Comparison of ENCODE assay signal across 8 mouse cellular contexts in genomic region chr12:84114153-84114994, GRCm38 (mm10). TPM values are rescaled to one million over a fixed set of nuclear protein-coding genes. Genes with fewer than 3 reads are reported as not detected.
DNase-seq lines count a peak whose midpoint lies in the region; ATAC-seq and TF ChIP-seq lines count a peak whose summit lies in the region.

TSS of gene Dnal1 (plus strand) at chr12:84114366.

- H3K9ac ChIP-seq in embryonic facial prominence, embryonic 12.5 days, result peak within 1 kb of the TSS; percentile 59
- H3K9ac ChIP-seq in midbrain, embryonic 12.5 days (replicated peaks), result peak within 1 kb of the TSS; percentile 80

- no peaks in the 10 kb centered on the region for H3K9me3 ChIP-seq in embryonic facial prominence, embryonic 12.5 days
- H3K9me3 ChIP-seq in limb, embryonic 10.5 days (replicated peaks), result no peaks in the 10 kb centered on the region
- no peaks in the 10 kb centered on the region for H3K9me3 ChIP-seq in midbrain, embryonic 12.5 days

- no peak for TF ChIP-seq POLR2A in small intestine, adult 2 months (IDR thresholded peaks at IDR 0.05; ENCODE audit: low read depth, low read length)

- H3K4me1 ChIP-seq in embryonic facial prominence, embryonic 12.5 days, result peaks cover 8% of the 10 kb centered on the region; the same call in 1 of the 2 replicates
- H3K4me1 ChIP-seq in limb, embryonic 10.5 days, result peaks cover 9% of the 10 kb centered on the region
- H3K4me1 ChIP-seq in midbrain, embryonic 12.5 days, result peaks cover 9% of the 10 kb centered on the region
- H3K4me1 ChIP-seq in small intestine, adult 2 months (ENCODE audit: control insufficient read depth, insufficient read depth, insufficient read length, low read length), result peaks cover 3% of the 10 kb centered on the region

- DNase-seq in 3134 (ENCODE audit: extremely low read depth, insufficient read length, low spot score), result peak; percentile 85
- DNase-seq in adrenal gland, postnatal 25 days, result peak; percentile 93
- peak; percentile 89 to 92 for DNase-seq in heart, adult 18-20 months
- peak; percentile 87 for DNase-seq in kidney, adult 18-20 months
- DNase-seq in limb, embryonic 10.5 days (ENCODE audit: low spot score), result peak; percentile 94

- TF ChIP-seq CTCF in small intestine, adult 2 months (IDR thresholded peaks at IDR 0.05; ENCODE audit: extremely low read depth, insufficient read length, insufficient replicate concordance, low read depth, low read length), result no peak

- 2% methylated on average over 29 of the region's 35 CpGs for WGBS in embryonic facial prominence, embryonic 12.5 days
- 3% methylated on average over 30 of the region's 35 CpGs for WGBS in limb, embryonic 10.5 days
- WGBS in midbrain, embryonic 12.5 days, result 3% methylated on average over 32 of the region's 35 CpGs
- WGBS in small intestine, adult 2 months, result 5% methylated on average over 33 of the region's 35 CpGs

- H3K27me3 ChIP-seq in embryonic facial prominence, embryonic 12.5 days, result no peaks in the 10 kb centered on the region
- no peaks in the 10 kb centered on the region for H3K27me3 ChIP-seq in limb, embryonic 10.5 days (ENCODE audit: low read depth, poor library complexity, severe bottlenecking)
- H3K27me3 ChIP-seq in midbrain, embryonic 12.5 days, result no peaks in the 10 kb centered on the region
- no peaks in the 10 kb centered on the region for H3K27me3 ChIP-seq in small intestine, adult 2 months (ENCODE audit: control insufficient read depth, insufficient read depth, low read length)

- peak within 1 kb of the TSS; percentile 75 for H3K4me2 ChIP-seq in embryonic facial prominence, embryonic 12.5 days (replicated peaks)
- H3K4me2 ChIP-seq in midbrain, embryonic 12.5 days (replicated peaks), result peak within 1 kb of the TSS; percentile 66

- H3K4me3 ChIP-seq in embryonic facial prominence, embryonic 12.5 days, result peak within 1 kb of the TSS; percentile 72
- peak within 1 kb of the TSS; percentile 88 for H3K4me3 ChIP-seq in limb, embryonic 10.5 days
- H3K4me3 ChIP-seq in midbrain, embryonic 12.5 days, result peak within 1 kb of the TSS; percentile 86
- peak within 1 kb of the TSS; percentile 88 for H3K4me3 ChIP-seq in small intestine, adult 2 months (ENCODE audit: low read depth, low read length)

- no peaks in the 10 kb centered on the region for H3K36me3 ChIP-seq in embryonic facial prominence, embryonic 12.5 days
- no peaks in the 10 kb centered on the region for H3K36me3 ChIP-seq in limb, embryonic 10.5 days
- H3K36me3 ChIP-seq in midbrain, embryonic 12.5 days, result no peaks in the 10 kb centered on the region
- H3K36me3 ChIP-seq in small intestine, adult 2 months (ENCODE audit: control insufficient read depth, insufficient read depth, low read length), result no peaks in the 10 kb centered on the region

- peak within 1 kb of the TSS; percentile 72; the same call in 1 of the 2 replicates for H3K27ac ChIP-seq in embryonic facial prominence, embryonic 12.5 days
- H3K27ac ChIP-seq in limb, embryonic 10.5 days, result peak within 1 kb of the TSS; percentile 82
- H3K27ac ChIP-seq in midbrain, embryonic 12.5 days (replicated peaks), result peak within 1 kb of the TSS; percentile 78
- no peak within 1 kb of the TSS for H3K27ac ChIP-seq in small intestine, adult 2 months (ENCODE audit: insufficient read depth, low read depth, low read length)

- ATAC-seq in embryonic facial prominence, embryonic 12.5 days (ENCODE audit: insufficient number of reproducible peaks, insufficient read depth, low FRiP score, low TSS enrichment), result peak; percentile 94
- peak; percentile 96 for ATAC-seq in midbrain, embryonic 12.5 days (ENCODE audit: low FRiP score, low read depth)

RNA-seq across cellular contexts. Expression of gene Dnal1, which starts in this region (rescaled TPM):
- 11.9 and 20.7 TPM in 2 replicates for total RNA-seq in adrenal gland, postnatal 25 days (2021)
- polyA plus RNA-seq in embryonic facial prominence, embryonic 12.5 days (2016; fragmentation: Nextera tagmentation; extraction: Ambion mirVana), result 7.5 and 8.8 TPM in 2 replicates
- 1 to 10 TPM; 6.6 to 6.9 TPM for total RNA-seq in heart, adult 18-20 months (2021)
- 3.7 and 4.9 TPM in 2 replicates for polyA plus RNA-seq in limb, embryonic 10.5 days (2016; fragmentation: Nextera tagmentation; extraction: Ambion mirVana)
- 6.9 and 7.4 TPM in 2 replicates for polyA plus RNA-seq in midbrain, embryonic 12.5 days (2016; fragmentation: Nextera tagmentation; extraction: Ambion mirVana)
- 0.38 and 0.68 TPM in 2 replicates for polyA plus RNA-seq in small intestine, adult 2 months (2012; rRNA removed)
